Comparison of ENCODE assay signal across 20 mouse cellular contexts in the genomic region with DNA sequence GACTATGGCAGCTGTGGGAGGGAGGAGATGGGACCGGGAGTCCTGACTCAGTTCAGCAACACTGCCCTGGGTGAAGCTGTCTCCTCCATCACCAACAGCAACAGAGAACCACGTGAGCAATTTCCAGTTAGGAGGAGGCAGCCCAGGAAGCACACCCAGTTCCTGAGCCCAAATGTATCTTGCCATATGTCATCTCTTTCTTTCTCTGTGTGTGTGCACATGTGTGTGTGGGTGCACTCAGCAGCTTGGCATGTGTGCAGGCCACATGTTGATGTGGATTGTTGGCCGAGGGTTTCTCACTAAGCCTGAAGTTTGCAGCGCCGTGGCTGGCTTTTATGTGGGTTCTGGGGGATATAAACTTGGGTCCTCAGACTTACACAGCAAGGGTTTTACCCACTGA.
DNase-seq lines count a peak whose midpoint lies in the region; ATAC-seq and TF ChIP-seq lines count a peak whose summit lies in the region.
"Had no signal": no experiment of that assay in that cellular context is flagged by ENCODE, and none has a peak within 500 bp of the region (broad histone marks: within the 10 kb centered on the region; RNA-seq: fewer than 3 reads in every experiment).

No protein-coding gene starts in this region.

- H3K4me2 ChIP-seq in intestine, embryonic 15.5 days (replicated peaks): no peak overlapping the region
- H3K4me2 ChIP-seq: forebrain, embryonic 13.5 days; heart, embryonic 15.5 days; neural tube, embryonic 12.5 days had no signal

- peak; percentile 96 for ATAC-seq in frontal cortex, adult (ENCODE audit: low TSS enrichment)
- ATAC-seq in intestine, embryonic 15.5 days: no peak
- ATAC-seq: forebrain, embryonic 13.5 days had no signal

- peak; percentile 70 to 89 for DNase-seq in layer of hippocampus, adult 2 months (ENCODE audit: low spot score in 2 of 2)
- peak; percentile 33 to 58 for DNase-seq in left cerebral cortex, adult 2 months (ENCODE audit: extremely low spot score in 1 of 2, low spot score in 2 of 2)
- peak; percentile 51 for DNase-seq in right cerebral cortex, postnatal 14 days
- DNase-seq in adrenal gland, postnatal 4 days (ENCODE audit: low spot score in 2 of 2): no peak
- DNase-seq in adrenal gland, adult 8-10 months: no peak
- DNase-seq: adrenal gland, postnatal 14 days; B cell, adult 2 months; cerebellum, adult 9-10 months; embryo, embryonic 11 days; gastrocnemius, postnatal 10 days; heart, adult 2 months; kidney, postnatal 4 days; lung, postnatal 10 days; thymus, adult 18-20 months had no signal

- no peaks in the 10 kb centered on the region for H3K9me3 ChIP-seq in intestine, embryonic 15.5 days
- H3K9me3 ChIP-seq: forebrain, embryonic 13.5 days; heart, embryonic 15.5 days; hindbrain, embryonic 10.5 days; neural tube, embryonic 12.5 days had no signal

- no peaks in the 10 kb centered on the region for H3K4me1 ChIP-seq in intestine, embryonic 15.5 days (replicated peaks)
- H3K4me1 ChIP-seq: forebrain, embryonic 13.5 days; heart, embryonic 15.5 days; hindbrain, embryonic 10.5 days; neural tube, embryonic 12.5 days had no signal

- H3K4me3 ChIP-seq in layer of hippocampus, adult 2 months: no peak overlapping the region
- no peak overlapping the region for H3K4me3 ChIP-seq in left cerebral cortex, adult 2 months
- H3K4me3 ChIP-seq in intestine, embryonic 15.5 days (replicated peaks): no peak overlapping the region
- H3K4me3 ChIP-seq: forebrain, embryonic 13.5 days; heart, adult 2 months; heart, embryonic 15.5 days; hindbrain, embryonic 10.5 days; neural tube, embryonic 12.5 days had no signal

- no peak overlapping the region for H3K9ac ChIP-seq in intestine, embryonic 15.5 days
- H3K9ac ChIP-seq: forebrain, embryonic 13.5 days; heart, embryonic 15.5 days; neural tube, embryonic 12.5 days had no signal

- WGBS in intestine, embryonic 15.5 days: 83% methylated on average over 5 of the region's 5 CpGs

- intact Hi-C loops in left cerebral cortex, adult 2 months (cut with DNase I): loop anchor here (5.0 kb wide), 1 partner anchor 813 kb away; no protein-coding TSS in a partner anchor

- no peaks in the 10 kb centered on the region for H3K27me3 ChIP-seq in intestine, embryonic 15.5 days (replicated peaks)
- H3K27me3 ChIP-seq: forebrain, embryonic 13.5 days; heart, embryonic 15.5 days; neural tube, embryonic 12.5 days had no signal

- no peaks in the 10 kb centered on the region for H3K36me3 ChIP-seq in intestine, embryonic 15.5 days
- H3K36me3 ChIP-seq: heart, embryonic 15.5 days had no signal

- peak overlapping the region; percentile 88 for H3K27ac ChIP-seq in layer of hippocampus, adult 2 months
- H3K27ac ChIP-seq in left cerebral cortex, adult 2 months: peak overlapping the region; percentile 78
- no peak overlapping the region for H3K27ac ChIP-seq in intestine, embryonic 15.5 days
- H3K27ac ChIP-seq: forebrain, embryonic 13.5 days; heart, adult 2 months; heart, embryonic 15.5 days; hindbrain, embryonic 10.5 days; neural tube, embryonic 12.5 days had no signal

- no peak for TF ChIP-seq CTCF in layer of hippocampus, adult 2 months (conservative IDR thresholded peaks at IDR 0.05)
- no peak for TF ChIP-seq CTCF in left cerebral cortex, adult 2 months (IDR thresholded peaks at IDR 0.05)

Comparison
In these comparisons a context has a peak if more than half of its experiments do, and no peak if none do; other contexts are left out.
1. DNase-seq: peak in layer of hippocampus, adult 2 months (2 of 2), left cerebral cortex, adult 2 months (2 of 2) and right cerebral cortex, postnatal 14 days (single experiment); none in adrenal gland, postnatal 4 days (0 of 2) and adrenal gland, adult 8-10 months (single experiment).